Mouse (Mus musculus) kidney, adult 2 months (tissue): Measurements from ENCODE around the gene Rtl10.

Experiments used
- CTCF ChIP-seq: fragments of 200-500 bp; conservative IDR thresholded peaks from 2 replicates; pipeline ENCODE4 v1.5.1; 2011; ENCODE audit warnings: low read depth, mild to moderate bottlenecking, control low read depth, low read length, moderate library complexity, mixed read lengths; ENCODE audit not compliant: insufficient read depth, insufficient read length
- POLR2A ChIP-seq: fragments of 200-500 bp; IDR thresholded peaks from one replicate; pipeline ENCODE4 v1.6.1; 2011; ENCODE audit warnings: low read depth, low read length, control low read depth

DNA sequence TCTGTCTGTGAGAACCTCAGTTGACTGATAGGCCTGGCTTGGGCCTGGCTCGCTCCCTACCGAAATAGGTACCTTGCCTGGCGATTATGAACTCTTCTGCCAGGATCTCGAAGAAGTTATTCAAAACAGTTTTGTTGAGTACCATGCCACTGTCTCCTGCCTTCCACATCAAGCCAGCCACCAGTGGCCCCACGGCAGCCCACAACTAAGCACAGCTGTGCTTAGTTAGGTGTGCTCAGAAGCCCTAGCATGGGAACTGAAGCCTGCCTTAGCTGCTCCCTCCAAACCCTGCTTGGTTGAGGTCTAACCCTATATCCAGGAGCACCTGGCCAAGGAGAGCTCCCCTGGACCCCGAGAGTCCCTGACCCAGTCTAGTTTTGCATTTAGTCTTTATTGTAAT is 2.8 kb downstream of the Rtl10 start:
- TF ChIP-seq CTCF: no peak
- no peak for TF ChIP-seq POLR2A
